Mouse (Mus musculus) megakaryocyte, embryonic 14.5 days (primary cell): ENCODE results near the gene Ndufv3.

Experiments used
- FLI1 ChIP-seq: IDR thresholded peaks from 2 replicates; pipeline ENCODE4 v1.6.1; 2012; ENCODE audit warnings: low read length, inconsistent platforms, mixed read lengths
- GATA1 ChIP-seq: IDR thresholded peaks from 3 replicates; pipeline ENCODE4 v1.6.1; 2012; ENCODE audit warnings: mixed read lengths, low read length, inconsistent platforms, borderline replicate concordance

DNA sequence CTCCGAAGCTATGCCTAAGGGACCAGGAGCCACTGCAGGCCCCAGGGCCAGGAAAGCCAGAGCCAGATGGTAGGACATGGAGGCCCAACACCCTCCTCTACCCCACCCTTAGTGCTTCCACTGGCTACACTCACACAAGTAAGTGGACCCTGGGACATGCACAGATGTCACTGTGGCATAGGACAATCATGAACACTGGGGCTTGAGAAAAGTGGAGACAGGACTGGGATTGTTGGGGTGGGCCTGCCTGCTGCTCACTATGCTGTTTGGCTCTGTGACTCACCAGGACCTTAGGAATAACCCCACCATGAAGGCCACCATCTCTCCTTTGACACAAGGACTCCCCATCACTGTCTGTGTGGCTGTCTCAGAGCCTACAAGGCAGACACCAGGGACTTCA is 24.9 kb upstream of the Ndufv3 start:
- TF ChIP-seq FLI1 (no peak), GATA1 (no peak)
